Mouse (Mus musculus): ENCODE results near the gene Gabbr2.

The Gabbr2 gene

GRCm38 (mm10) chr4:46806876-46807275 lies 184.8 kb downstream of the Gabbr2 start:
- no peak for DNase-seq

- no peak for DNase-seq
Measured at GRCm38 (mm10) chr4:46805910-46806309, 185.8 kb downstream of the Gabbr2 start.

- no peak for DNase-seq
Measured at GRCm38 (mm10) chr4:46802386-46802785, 189.3 kb downstream of the Gabbr2 start.

- DNase-seq: no peak
Measured at GRCm38 (mm10) chr4:46799904-46800303, 191.8 kb downstream of the Gabbr2 start.

- DNase-seq: no peak
Measured at GRCm38 (mm10) chr4:46795707-46796106, 196.0 kb downstream of the Gabbr2 start.

GRCm38 (mm10) chr4:46794583-46794982 lies 197.1 kb downstream of the Gabbr2 start:
- DNase-seq: no peak

- no peak for DNase-seq
Measured at GRCm38 (mm10) chr4:46792280-46793026, 199.2 kb downstream of the Gabbr2 start.

GRCm38 (mm10) chr4:46791268-46791951 lies 200.3 kb downstream of the Gabbr2 start:
- DNase-seq: no peak

- DNase-seq: no peak
Measured at GRCm38 (mm10) chr4:46790609-46791267, 200.9 kb downstream of the Gabbr2 start.

GRCm38 (mm10) chr4:46784430-46785049 lies 207.1 kb downstream of the Gabbr2 start:
- DNase-seq: no peak

GRCm38 (mm10) chr4:46781109-46781508 lies 210.6 kb downstream of the Gabbr2 start:
- no peak for DNase-seq

GRCm38 (mm10) chr4:46775959-46776358 lies 215.7 kb downstream of the Gabbr2 start:
- no peak for DNase-seq

- DNase-seq: peak; percentile 18
Measured at GRCm38 (mm10) chr4:46774652-46775051, 217.0 kb downstream of the Gabbr2 start.

- DNase-seq: no peak
Measured at GRCm38 (mm10) chr4:46773243-46773642, 218.4 kb downstream of the Gabbr2 start.

- no peak for DNase-seq
Measured at GRCm38 (mm10) chr4:46772591-46772990, 219.1 kb downstream of the Gabbr2 start.

- DNase-seq: no peak
Measured at GRCm38 (mm10) chr4:46771116-46771515, 220.6 kb downstream of the Gabbr2 start.

- DNase-seq: no peak
Measured at GRCm38 (mm10) chr4:46770635-46771034, 221.0 kb downstream of the Gabbr2 start.

GRCm38 (mm10) chr4:46770090-46770489 lies 221.6 kb downstream of the Gabbr2 start:
- no peak for DNase-seq

- DNase-seq: no peak
Measured at GRCm38 (mm10) chr4:46766326-46766725, 225.3 kb downstream of the Gabbr2 start.

GRCm38 (mm10) chr4:46759838-46760237 lies 231.8 kb downstream of the Gabbr2 start:
- DNase-seq: no peak

GRCm38 (mm10) chr4:46758340-46759041 lies 233.2 kb downstream of the Gabbr2 start:
- no peak for DNase-seq

GRCm38 (mm10) chr4:46754407-46755194 lies 237.1 kb downstream of the Gabbr2 start:
- DNase-seq: no peak
